Mouse (Mus musculus) lung, embryonic 15.5 days (tissue): ENCODE data around the gene Zmat5. TPM values are rescaled to one million over a fixed set of nuclear protein-coding genes. Genes with fewer than 3 reads are reported as not detected.
A peak's percentile ranks its signal among the peaks of the same experiment; 100 is the strongest.

Experiments
- ATAC-seq: fragments of 200-750 bp; cut with Nextera tagmentation; 2 replicates; pipeline ENCODE4 v1.8.0; 2017; ENCODE audit warnings: moderate number of reproducible peaks, borderline replicate concordance; ENCODE audit not compliant: low FRiP score, low TSS enrichment; ENCODE audit errors: extremely low read depth
- H3K27ac ChIP-seq: fragments of 300-500 bp; sonication (generic); 2 replicates; pipeline ENCODE4 v1.5.1; 2015; ENCODE audit warnings: moderate library complexity, mild to moderate bottlenecking, inconsistent platforms
- H3K27me3 ChIP-seq: fragments of 300-500 bp; sonication (generic); 2 replicates; pipeline ENCODE4 v1.6.1; 2015; ENCODE audit warnings: inconsistent platforms
- H3K36me3 ChIP-seq: fragments of 300-500 bp; sonication (generic); 2 replicates; pipeline ENCODE4 v1.6.1; 2015; ENCODE audit warnings: inconsistent platforms
- H3K4me1 ChIP-seq: fragments of 300-500 bp; sonication (generic); 2 replicates; pipeline ENCODE4 v1.6.1; 2015; ENCODE audit warnings: inconsistent platforms
- H3K4me2 ChIP-seq: fragments of 300-500 bp; sonication (generic); 2 replicates; pipeline ENCODE4 v1.6.1; 2015; ENCODE audit warnings: inconsistent platforms, mild to moderate bottlenecking, moderate library complexity
- H3K4me3 ChIP-seq: fragments of 300-500 bp; sonication (generic); 2 replicates; pipeline ENCODE4 v1.5.1; 2015; ENCODE audit warnings: mild to moderate bottlenecking, inconsistent platforms
- H3K9ac ChIP-seq: fragments of 300-500 bp; sonication (generic); 2 replicates; pipeline ENCODE4 v1.6.1; 2015; ENCODE audit warnings: inconsistent platforms
- H3K9me3 ChIP-seq: fragments of 300-500 bp; sonication (generic); 2 replicates; pipeline ENCODE4 v1.6.1; 2016; ENCODE audit warnings: inconsistent platforms
- WGBS: fragments of 180-500 bp; shearing (Covaris S2); methylation state at CpG from one replicate; pipeline ENCODE4 v1.1.7; 2015; 5-methylcytosine and 5-hydroxymethylcytosine counted together
- polyA plus RNA-seq: library from polyadenylated mRNA; unstranded; fragments of >200 nt; fragmentation: Nextera tagmentation; extraction: Ambion mirVana; gene quantifications from 2 replicates; pipeline ENCODE4 v1.2.1, GENCODE M21; 2015

The Zmat5 gene
- polyA plus RNA-seq, 1 experiment from 2014 or later = 70.8 TPM

- Histone ChIP-seq H3K4me3 (no peak overlapping the region), H3K27ac (no peak overlapping the region), H3K4me1 (peaks cover 10% of the 10 kb centered on the region), H3K9me3 (no peaks in the 10 kb centered on the region), H3K27me3 (no peaks in the 10 kb centered on the region), H3K36me3 (peaks cover 7% of the 10 kb centered on the region), H3K4me2 (no peak overlapping the region), H3K9ac (no peak overlapping the region)
- ATAC-seq = no peak
- WGBS = 64% methylated on average over 11 of the region's 11 CpGs
Observed at GRCm38 (mm10) chr11:4720393-4720792, 15.9 kb downstream of the Zmat5 start.

DNA sequence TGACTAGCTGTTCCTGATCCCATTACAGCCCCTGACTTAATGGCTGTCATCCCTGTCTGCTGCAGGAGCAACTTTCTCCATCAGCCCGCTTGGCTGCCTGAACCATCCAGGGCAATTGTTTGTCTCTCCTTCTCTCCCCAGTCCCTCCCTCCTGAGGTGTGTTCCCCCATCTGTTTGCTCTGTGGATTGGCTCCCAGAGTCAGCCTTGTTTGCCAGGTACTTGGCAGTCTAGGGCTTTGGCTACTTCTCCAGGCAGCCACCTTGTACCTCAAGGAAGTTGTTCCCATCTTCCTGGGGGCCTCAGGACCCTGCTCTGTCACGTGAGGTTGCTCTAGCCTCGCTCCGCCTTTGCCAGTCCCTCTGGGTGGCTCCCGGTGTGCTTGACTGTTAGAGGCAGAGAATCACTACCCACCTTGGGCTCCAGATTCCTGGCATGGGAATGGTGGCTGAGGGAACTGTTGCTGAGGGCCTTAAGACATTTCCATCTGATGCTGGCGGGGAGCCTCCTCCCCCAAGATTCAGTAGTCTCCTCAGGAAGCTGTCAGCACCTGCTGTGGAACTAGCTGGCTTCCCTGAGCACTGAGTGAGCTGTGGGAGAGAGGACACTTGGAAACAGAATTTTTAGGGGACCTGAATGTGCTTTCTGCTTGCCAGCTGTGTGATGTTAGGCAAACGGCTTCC lies 16.6 kb downstream of the Zmat5 start:
- Histone ChIP-seq H3K4me2 (no peak overlapping the region), H3K4me3 (no peak overlapping the region), H3K4me1 (peaks cover 10% of the 10 kb centered on the region), H3K9ac (no peak overlapping the region), H3K36me3 (peaks cover 7% of the 10 kb centered on the region), H3K27me3 (no peaks in the 10 kb centered on the region), H3K27ac (no peak overlapping the region), H3K9me3 (no peaks in the 10 kb centered on the region)
- 35% methylated on average over 7 of the region's 7 CpGs for WGBS
- no peak; the same call in 1 of the 2 replicates for ATAC-seq

DNA sequence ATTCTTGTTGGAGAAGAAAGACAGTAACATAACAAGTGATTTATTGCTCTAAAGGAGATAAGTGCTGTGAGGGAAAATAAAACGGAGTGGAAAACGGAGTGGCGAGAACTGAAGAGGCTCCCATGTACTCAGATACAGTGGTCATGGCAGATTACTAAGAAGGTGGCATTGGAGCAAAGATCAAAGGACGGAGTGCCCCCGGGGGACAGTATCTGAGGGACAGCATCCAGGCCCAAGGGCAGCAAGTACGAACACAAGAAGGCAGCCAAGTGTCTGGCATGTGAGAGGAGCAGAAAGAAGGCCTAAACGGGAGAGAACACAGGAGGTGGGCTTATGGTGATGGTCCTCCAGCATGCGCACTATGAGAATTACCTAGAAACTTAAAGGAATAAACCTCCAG lies 17.2 kb downstream of the Zmat5 start:
- Histone ChIP-seq H3K4me1 (peaks cover 10% of the 10 kb centered on the region), H3K9me3 (no peaks in the 10 kb centered on the region), H3K27me3 (no peaks in the 10 kb centered on the region), H3K36me3 (peaks cover 7% of the 10 kb centered on the region), H3K4me2 (no peak overlapping the region), H3K4me3 (no peak overlapping the region), H3K9ac (no peak overlapping the region), H3K27ac (no peak overlapping the region)
- ATAC-seq = no peak
- 78% methylated on average over 8 of the region's 8 CpGs for WGBS

DNA sequence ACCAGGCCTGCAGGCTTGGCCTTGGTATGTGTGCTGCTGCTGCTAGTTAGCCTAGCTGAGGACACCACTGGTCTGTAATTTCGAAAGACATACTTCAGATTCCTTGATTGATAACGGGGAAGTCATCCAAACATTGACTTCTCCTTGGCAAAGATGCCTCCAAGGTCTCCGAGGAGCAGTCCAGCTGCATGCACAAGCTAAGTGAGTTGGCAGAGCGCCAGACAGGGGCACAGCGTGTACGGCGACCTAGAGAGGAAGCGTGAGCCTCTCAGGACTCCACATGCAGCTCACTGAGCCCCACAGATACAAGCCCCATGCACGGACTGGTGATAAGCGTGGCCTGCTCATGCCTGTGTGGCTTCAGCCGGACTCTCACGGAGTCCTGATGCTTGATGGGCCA lies 25.1 kb downstream of the Zmat5 start:
- 16% methylated on average over 12 of the region's 12 CpGs for WGBS

GRCm38 (mm10) chr11:4730096-4730495 lies 25.6 kb downstream of the Zmat5 start:
- Histone ChIP-seq H3K4me3 (no peak overlapping the region), H3K4me1 (peaks cover 13% of the 10 kb centered on the region), H3K27me3 (no peaks in the 10 kb centered on the region), H3K36me3 (no peaks in the 10 kb centered on the region), H3K9ac (no peak overlapping the region), H3K9me3 (no peaks in the 10 kb centered on the region), H3K27ac (0 out of 2 replicates have a peak overlapping the region, but pooled peaks have one; percentile 21), H3K4me2 (no peak overlapping the region; the same call in 1 of the 2 replicates)
- ATAC-seq = 0 out of 2 replicates have a peak, but pooled peaks have one; percentile 40
- 54% methylated on average over 6 of the region's 6 CpGs for WGBS

More for the DNA sequence above, 25.1 kb downstream of the Zmat5 start:
- peak; percentile 50; the same call in 1 of the 2 replicates for ATAC-seq
- peaks cover 13% of the 10 kb centered on the region for H3K4me1 ChIP-seq
- H3K9me3 ChIP-seq = no peaks in the 10 kb centered on the region
- no peak overlapping the region; the same call in 1 of the 2 replicates for H3K4me2 ChIP-seq
- no peak overlapping the region for H3K4me3 ChIP-seq
- H3K27me3 ChIP-seq = no peaks in the 10 kb centered on the region
- 0 out of 2 replicates have a peak overlapping the region, but pooled peaks have one; percentile 21 for H3K27ac ChIP-seq
- no peaks in the 10 kb centered on the region for H3K36me3 ChIP-seq
- no peak overlapping the region for H3K9ac ChIP-seq

- peaks cover 13% of the 10 kb centered on the region for H3K4me1 ChIP-seq
- no peaks in the 10 kb centered on the region for H3K9me3 ChIP-seq
- no peaks in the 10 kb centered on the region for H3K27me3 ChIP-seq
- H3K4me3 ChIP-seq = no peak overlapping the region
- no peaks in the 10 kb centered on the region for H3K36me3 ChIP-seq
- no peak overlapping the region for H3K27ac ChIP-seq
- H3K4me2 ChIP-seq = no peak overlapping the region
- H3K9ac ChIP-seq = no peak overlapping the region
- ATAC-seq = no peak
- WGBS = 70% methylated on average over 5 of the region's 5 CpGs
Observed at GRCm38 (mm10) chr11:4730913-4731312, 26.4 kb downstream of the Zmat5 start.

- H3K4me1 ChIP-seq = peaks cover 13% of the 10 kb centered on the region
- H3K27ac ChIP-seq = no peak overlapping the region
- no peak overlapping the region for H3K9ac ChIP-seq
- H3K4me3 ChIP-seq = no peak overlapping the region
- H3K4me2 ChIP-seq = no peak overlapping the region
- ATAC-seq = no peak
- H3K36me3 ChIP-seq = no peaks in the 10 kb centered on the region
- H3K9me3 ChIP-seq = no peaks in the 10 kb centered on the region
- H3K27me3 ChIP-seq = no peaks in the 10 kb centered on the region
- 70% methylated on average over 7 of the region's 7 CpGs for WGBS
Observed at GRCm38 (mm10) chr11:4731781-4732180, 27.3 kb downstream of the Zmat5 start.

DNA sequence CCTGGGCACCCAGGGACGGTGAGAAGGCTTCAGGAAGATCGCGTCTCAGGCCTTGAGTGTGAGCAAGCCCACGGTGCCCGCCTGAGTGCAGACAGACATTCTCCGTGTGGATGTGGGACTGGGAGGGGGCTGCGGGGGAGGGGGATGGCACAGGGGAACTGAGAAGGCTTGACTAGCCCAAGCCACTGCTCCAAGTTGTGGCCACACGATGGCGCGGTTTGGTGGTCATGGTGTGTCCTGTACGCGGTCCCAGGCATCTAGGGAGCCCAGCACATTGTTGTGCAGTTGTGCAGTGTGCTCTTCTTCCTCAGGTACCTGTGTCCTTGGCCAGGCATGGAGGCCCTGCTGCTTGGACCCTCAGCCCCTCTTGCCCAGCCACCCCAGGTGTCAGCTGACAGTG lies 29.7 kb downstream of the Zmat5 start:
- Histone ChIP-seq H3K4me3 (no peak overlapping the region), H3K9ac (no peak overlapping the region), H3K27me3 (no peaks in the 10 kb centered on the region), H3K27ac (no peak overlapping the region), H3K36me3 (no peaks in the 10 kb centered on the region), H3K4me2 (no peak overlapping the region), H3K9me3 (no peaks in the 10 kb centered on the region), H3K4me1 (peaks cover 13% of the 10 kb centered on the region)
- WGBS = 41% methylated on average over 12 of the region's 12 CpGs
- no peak for ATAC-seq

GRCm38 (mm10) chr11:4736355-4736754 lies 31.9 kb downstream of the Zmat5 start:
- H3K36me3 ChIP-seq = no peaks in the 10 kb centered on the region
- H3K4me2 ChIP-seq = no peak overlapping the region
- peaks cover 2% of the 10 kb centered on the region; the same call in 1 of the 2 replicates for H3K27me3 ChIP-seq
- H3K9me3 ChIP-seq = no peaks in the 10 kb centered on the region
- H3K9ac ChIP-seq = no peak overlapping the region
- no peaks in the 10 kb centered on the region for H3K4me1 ChIP-seq
- no peak overlapping the region for H3K27ac ChIP-seq
- 48% methylated on average over 6 of the region's 6 CpGs for WGBS
- H3K4me3 ChIP-seq = no peak overlapping the region
- ATAC-seq = no peak

GRCm38 (mm10) chr11:4737682-4738081 lies 33.2 kb downstream of the Zmat5 start:
- WGBS = 71% methylated on average over 10 of the region's 10 CpGs
- H3K27me3 ChIP-seq = peaks cover 10% of the 10 kb centered on the region

GRCm38 (mm10) chr11:4738719-4739118 lies 34.2 kb downstream of the Zmat5 start:
- peaks cover 21% of the 10 kb centered on the region for H3K27me3 ChIP-seq
- H3K27ac ChIP-seq = no peak overlapping the region
- WGBS = 92% methylated on average over 16 of the region's 16 CpGs
- H3K36me3 ChIP-seq = no peaks in the 10 kb centered on the region
- no peak for ATAC-seq
- no peak overlapping the region for H3K9ac ChIP-seq
- no peak overlapping the region for H3K4me2 ChIP-seq
- no peaks in the 10 kb centered on the region for H3K4me1 ChIP-seq
- no peak overlapping the region for H3K4me3 ChIP-seq
- no peaks in the 10 kb centered on the region for H3K9me3 ChIP-seq

More at GRCm38 (mm10) chr11:4737682-4738081, 33.2 kb downstream of the Zmat5 start:
- H3K9ac ChIP-seq = no peak overlapping the region
- no peaks in the 10 kb centered on the region for H3K36me3 ChIP-seq
- no peaks in the 10 kb centered on the region for H3K4me1 ChIP-seq
- no peak overlapping the region for H3K27ac ChIP-seq
- no peak overlapping the region for H3K4me2 ChIP-seq
- ATAC-seq = no peak
- H3K4me3 ChIP-seq = no peak overlapping the region
- no peaks in the 10 kb centered on the region for H3K9me3 ChIP-seq

- no peak overlapping the region for H3K27ac ChIP-seq
- ATAC-seq = no peak
- H3K4me2 ChIP-seq = no peak overlapping the region
- WGBS = 52% methylated on average over 5 of the region's 5 CpGs
- no peaks in the 10 kb centered on the region for H3K9me3 ChIP-seq
- peaks cover 41% of the 10 kb centered on the region for H3K27me3 ChIP-seq
- H3K36me3 ChIP-seq = no peaks in the 10 kb centered on the region
- H3K4me3 ChIP-seq = no peak overlapping the region
- H3K4me1 ChIP-seq = peaks cover 2% of the 10 kb centered on the region
- H3K9ac ChIP-seq = no peak overlapping the region
Observed at GRCm38 (mm10) chr11:4740785-4741184, 36.3 kb downstream of the Zmat5 start.
